Mouse (Mus musculus) heart, embryonic 13.5 days (tissue): ENCODE data around the gene Dnmt3a. TPM values are rescaled to one million over a fixed set of nuclear protein-coding genes. Genes with fewer than 3 reads are reported as not detected.
A peak's percentile ranks its signal among the peaks of the same experiment; 100 is the strongest.

Experiments used
- ATAC-seq: fragments of 200-750 bp; cut with Nextera tagmentation; 2 replicates; pipeline ENCODE4 v1.8.0; 2017; ENCODE audit warnings: moderate TSS enrichment; ENCODE audit not compliant: insufficient number of reproducible peaks, low FRiP score, low TSS enrichment; ENCODE audit errors: extremely low read depth
- H3K27ac ChIP-seq: fragments of 300-500 bp; sonication (generic); replicated peaks from 2 replicates; pipeline ENCODE4 v1.5.1; 2015; ENCODE audit warnings: moderate library complexity, mild to moderate bottlenecking, inconsistent platforms
- H3K27me3 ChIP-seq: fragments of 300-500 bp; sonication (generic); replicated peaks from 2 replicates; pipeline ENCODE4 v1.6.1; 2015; ENCODE audit warnings: mild to moderate bottlenecking, inconsistent platforms
- H3K36me3 ChIP-seq: fragments of 300-500 bp; sonication (generic); 2 replicates; pipeline ENCODE4 v1.6.1; 2015; ENCODE audit warnings: mild to moderate bottlenecking, inconsistent platforms
- H3K4me1 ChIP-seq: fragments of 300-500 bp; sonication (generic); 2 replicates; pipeline ENCODE4 v1.6.1; 2015; ENCODE audit warnings: inconsistent platforms
- H3K4me2 ChIP-seq: fragments of 300-500 bp; sonication (generic); 2 replicates; pipeline ENCODE4 v1.6.1; 2015; ENCODE audit warnings: inconsistent platforms, mild to moderate bottlenecking, moderate library complexity
- H3K4me3 ChIP-seq: fragments of 300-500 bp; sonication (generic); 2 replicates; pipeline ENCODE4 v1.5.1; 2015; ENCODE audit warnings: moderate library complexity, mild to moderate bottlenecking, inconsistent platforms
- H3K9ac ChIP-seq: fragments of 300-500 bp; sonication (generic); 2 replicates; pipeline ENCODE4 v1.6.1; 2015; ENCODE audit warnings: inconsistent platforms, mild to moderate bottlenecking, moderate library complexity
- H3K9me3 ChIP-seq: fragments of 300-500 bp; sonication (generic); 2 replicates; pipeline ENCODE4 v1.6.1; 2016; ENCODE audit warnings: inconsistent platforms
- WGBS: fragments of 180-500 bp; shearing (Covaris S2); methylation state at CpG from one replicate; pipeline ENCODE4 v1.1.7; 2015; ENCODE audit warnings: mixed read lengths; 5-methylcytosine and 5-hydroxymethylcytosine counted together
- polyA plus RNA-seq: library from polyadenylated mRNA; unstranded; fragments of >200 nt; fragmentation: Nextera tagmentation; extraction: Ambion mirVana; gene quantifications from 2 replicates; pipeline ENCODE4 v1.2.1, GENCODE M21; 2015

The Dnmt3a gene
- polyA plus RNA-seq, 1 experiment from 2014 or later, result 94.2 TPM

DNA sequence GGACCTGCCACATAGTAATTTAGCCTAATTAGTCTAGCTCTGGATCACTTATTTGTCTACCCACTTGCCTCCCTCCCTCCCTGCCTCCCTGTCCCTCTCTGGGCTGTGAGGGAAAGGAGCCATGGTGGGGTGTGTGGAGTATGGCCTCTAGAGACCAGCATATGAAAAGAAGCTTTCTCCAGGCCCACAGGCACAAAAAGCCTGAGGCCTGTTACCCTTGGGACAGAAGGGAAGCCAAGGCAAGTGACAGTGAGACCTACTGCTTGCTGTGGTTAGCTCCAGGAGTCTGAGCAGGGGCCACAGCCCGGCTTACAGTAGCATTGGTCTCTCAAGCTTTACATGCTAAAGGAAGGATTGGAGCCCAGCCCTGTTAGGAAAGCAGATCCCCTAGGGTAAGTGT, 33.9 kb downstream of the Dnmt3a start:
- Histone ChIP-seq H3K4me3 (no peak overlapping the region), H3K9ac (no peak overlapping the region), H3K27ac (no peak overlapping the region), H3K4me1 (peaks cover 56% of the 10 kb centered on the region), H3K9me3 (no peaks in the 10 kb centered on the region), H3K36me3 (peaks cover 81% of the 10 kb centered on the region), H3K4me2 (no peak overlapping the region), H3K27me3 (no peaks in the 10 kb centered on the region)
- ATAC-seq, result no peak
- WGBS, result 86% methylated on average over 1 of the region's 1 CpGs

- 51% methylated on average over 4 of the region's 4 CpGs for WGBS
Measured at GRCm38 (mm10) chr12:3841121-3841520, 35.3 kb downstream of the Dnmt3a start.

GRCm38 (mm10) chr12:3842843-3843242, 37.0 kb downstream of the Dnmt3a start:
- peak overlapping the region; percentile 58 for H3K9ac ChIP-seq
- no peaks in the 10 kb centered on the region for H3K9me3 ChIP-seq
- no peak overlapping the region for H3K4me3 ChIP-seq
- H3K36me3 ChIP-seq, result peaks cover 75% of the 10 kb centered on the region
- H3K27me3 ChIP-seq, result no peaks in the 10 kb centered on the region
- no peak for ATAC-seq
- H3K4me2 ChIP-seq, result 0 out of 2 replicates have a peak overlapping the region, but pooled peaks have one; percentile 34
- H3K27ac ChIP-seq, result peak overlapping the region; percentile 85
- H3K4me1 ChIP-seq, result peaks cover 53% of the 10 kb centered on the region
- 43% methylated on average over 6 of the region's 6 CpGs for WGBS

More at GRCm38 (mm10) chr12:3841121-3841520, 35.3 kb downstream of the Dnmt3a start:
- Histone ChIP-seq H3K9ac (0 out of 2 replicates have a peak overlapping the region, but pooled peaks have one; percentile 5), H3K4me3 (no peak overlapping the region), H3K27me3 (no peaks in the 10 kb centered on the region), H3K9me3 (no peaks in the 10 kb centered on the region), H3K4me2 (no peak overlapping the region), H3K4me1 (peaks cover 53% of the 10 kb centered on the region), H3K36me3 (peaks cover 85% of the 10 kb centered on the region), H3K27ac (no peak overlapping the region)
- no peak for ATAC-seq

DNA sequence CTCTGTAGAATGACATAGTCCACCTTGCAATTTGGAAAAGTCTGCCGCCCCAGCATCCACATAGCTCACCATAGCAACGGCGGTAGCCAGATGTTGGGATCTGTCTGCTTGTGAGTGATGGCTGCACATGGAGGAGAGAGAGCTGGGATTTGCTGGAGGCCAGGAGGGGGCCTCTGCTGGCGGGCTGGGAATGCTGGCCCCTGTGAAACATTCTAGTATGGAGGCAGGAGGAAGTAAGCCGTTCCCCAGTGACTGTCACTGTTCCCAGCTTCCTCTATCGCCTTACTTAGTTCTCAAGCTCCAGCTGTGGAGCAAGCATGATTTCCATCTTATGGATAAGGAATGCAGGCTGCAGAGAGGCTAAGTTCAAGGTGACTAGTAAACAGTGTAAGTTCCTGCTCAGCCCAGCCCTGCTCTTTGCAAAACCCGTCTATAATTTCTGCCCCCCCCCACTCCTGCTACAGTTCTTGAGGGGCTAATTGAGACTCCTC, 37.6 kb downstream of the Dnmt3a start:
- Histone ChIP-seq H3K9me3 (no peaks in the 10 kb centered on the region), H3K36me3 (peaks cover 74% of the 10 kb centered on the region), H3K27ac (peak overlapping the region; percentile 85), H3K4me1 (peaks cover 53% of the 10 kb centered on the region), H3K9ac (peak overlapping the region; percentile 58), H3K4me3 (no peak overlapping the region), H3K27me3 (no peaks in the 10 kb centered on the region), H3K4me2 (peak overlapping the region; percentile 34)
- 15% methylated on average over 7 of the region's 7 CpGs for WGBS
- no peak; the same call in 1 of the 2 replicates for ATAC-seq

GRCm38 (mm10) chr12:3843918-3844317, 38.1 kb downstream of the Dnmt3a start:
- Histone ChIP-seq H3K27ac (peak overlapping the region; percentile 85), H3K4me3 (no peak overlapping the region), H3K9me3 (no peaks in the 10 kb centered on the region), H3K36me3 (peaks cover 73% of the 10 kb centered on the region), H3K4me2 (peak overlapping the region; percentile 34), H3K4me1 (peaks cover 53% of the 10 kb centered on the region), H3K9ac (peak overlapping the region; percentile 58; the same call in 1 of the 2 replicates), H3K27me3 (no peaks in the 10 kb centered on the region)
- 15% methylated on average over 7 of the region's 7 CpGs for WGBS
- 0 out of 2 replicates have a peak, but pooled peaks have one; percentile 20 for ATAC-seq

- 0 out of 2 replicates have a peak, but pooled peaks have one; percentile 20 for ATAC-seq
- Histone ChIP-seq H3K9ac (no peak overlapping the region), H3K9me3 (no peaks in the 10 kb centered on the region), H3K27ac (peak overlapping the region; percentile 85), H3K4me2 (peak overlapping the region; percentile 34), H3K27me3 (no peaks in the 10 kb centered on the region), H3K4me3 (no peak overlapping the region), H3K36me3 (peaks cover 73% of the 10 kb centered on the region), H3K4me1 (peaks cover 53% of the 10 kb centered on the region)
- 52% methylated on average over 5 of the region's 5 CpGs for WGBS
Measured at GRCm38 (mm10) chr12:3844335-3844734, 38.5 kb downstream of the Dnmt3a start.

- no peak overlapping the region for H3K4me3 ChIP-seq
- no peak overlapping the region for H3K4me2 ChIP-seq
- peaks cover 85% of the 10 kb centered on the region for H3K36me3 ChIP-seq
- whole genome bisulfite sequencing, result 93% methylated on average over 13 of the region's 13 CpGs
- H3K27me3 ChIP-seq, result no peaks in the 10 kb centered on the region
- H3K4me1 ChIP-seq, result peaks cover 32% of the 10 kb centered on the region
- H3K27ac ChIP-seq, result no peak overlapping the region
- H3K9ac ChIP-seq, result no peak overlapping the region
- no peaks in the 10 kb centered on the region for H3K9me3 ChIP-seq
- ATAC-seq, result no peak
Measured at GRCm38 (mm10) chr12:3849481-3849880, 43.7 kb downstream of the Dnmt3a start.

- Histone ChIP-seq H3K4me3 (no peak overlapping the region), H3K27me3 (no peaks in the 10 kb centered on the region), H3K36me3 (peaks cover 82% of the 10 kb centered on the region), H3K27ac (no peak overlapping the region), H3K9me3 (no peaks in the 10 kb centered on the region), H3K9ac (no peak overlapping the region), H3K4me2 (no peak overlapping the region), H3K4me1 (peaks cover 32% of the 10 kb centered on the region)
- WGBS, result 41% methylated on average over 5 of the region's 5 CpGs
- ATAC-seq, result no peak
Measured at GRCm38 (mm10) chr12:3850165-3850564, 44.4 kb downstream of the Dnmt3a start.

- Histone ChIP-seq H3K27ac (no peak overlapping the region), H3K36me3 (peaks cover 76% of the 10 kb centered on the region), H3K9ac (no peak overlapping the region), H3K9me3 (no peaks in the 10 kb centered on the region), H3K4me2 (no peak overlapping the region), H3K4me1 (peaks cover 34% of the 10 kb centered on the region), H3K27me3 (no peaks in the 10 kb centered on the region), H3K4me3 (no peak overlapping the region)
- no peak for ATAC-seq
- WGBS, result 63% methylated on average over 6 of the region's 6 CpGs
Measured at GRCm38 (mm10) chr12:3850731-3851130, 44.9 kb downstream of the Dnmt3a start.

GRCm38 (mm10) chr12:3851179-3851578, 45.4 kb downstream of the Dnmt3a start:
- 74% methylated on average over 4 of the region's 4 CpGs for WGBS
- no peak for ATAC-seq

GRCm38 (mm10) chr12:3852521-3852920, 46.7 kb downstream of the Dnmt3a start:
- H3K4me1 ChIP-seq, result peaks cover 47% of the 10 kb centered on the region
- ATAC-seq, result no peak
- H3K4me2 ChIP-seq, result no peak overlapping the region
- H3K36me3 ChIP-seq, result peaks cover 74% of the 10 kb centered on the region
- H3K4me3 ChIP-seq, result no peak overlapping the region
- 43% methylated on average over 5 of the region's 5 CpGs for WGBS
- no peak overlapping the region; the same call in 1 of the 2 replicates for H3K9ac ChIP-seq
- no peaks in the 10 kb centered on the region for H3K9me3 ChIP-seq
- no peaks in the 10 kb centered on the region for H3K27me3 ChIP-seq
- H3K27ac ChIP-seq, result no peak overlapping the region

More at GRCm38 (mm10) chr12:3851179-3851578, 45.4 kb downstream of the Dnmt3a start:
- H3K27ac ChIP-seq, result no peak overlapping the region
- no peak overlapping the region for H3K4me3 ChIP-seq
- H3K4me1 ChIP-seq, result peaks cover 36% of the 10 kb centered on the region
- H3K9me3 ChIP-seq, result no peaks in the 10 kb centered on the region
- H3K4me2 ChIP-seq, result no peak overlapping the region
- H3K27me3 ChIP-seq, result no peaks in the 10 kb centered on the region
- no peak overlapping the region for H3K9ac ChIP-seq
- H3K36me3 ChIP-seq, result peaks cover 71% of the 10 kb centered on the region

DNA sequence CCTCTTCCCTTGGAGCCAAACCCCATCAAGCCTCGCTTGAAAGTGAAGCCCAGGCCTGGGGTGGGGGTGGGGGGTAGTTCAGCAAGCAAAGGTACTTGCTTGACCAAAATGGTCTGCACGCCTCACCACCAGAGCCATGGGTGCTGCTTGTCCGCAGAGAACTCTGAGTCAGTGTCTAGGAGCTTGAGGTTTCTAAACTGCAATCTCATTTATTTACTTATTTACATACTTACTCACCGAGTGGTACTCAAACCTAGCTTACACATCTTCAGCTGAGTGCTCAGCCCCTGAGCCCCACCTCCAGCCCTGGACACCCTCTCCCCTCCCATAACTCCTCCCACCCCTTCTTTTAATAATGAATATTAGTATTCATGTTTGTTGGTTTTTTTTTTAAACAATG, 48.6 kb downstream of the Dnmt3a start:
- Histone ChIP-seq H3K9ac (peak overlapping the region; percentile 61; the same call in 1 of the 2 replicates), H3K9me3 (no peaks in the 10 kb centered on the region), H3K36me3 (peaks cover 70% of the 10 kb centered on the region), H3K27ac (peak overlapping the region; percentile 97), H3K4me1 (peaks cover 60% of the 10 kb centered on the region), H3K4me3 (no peak overlapping the region), H3K4me2 (no peak overlapping the region), H3K27me3 (no peaks in the 10 kb centered on the region)
- WGBS, result 62% methylated on average over 4 of the region's 4 CpGs
- ATAC-seq, result no peak
